In the genomic region with DNA sequence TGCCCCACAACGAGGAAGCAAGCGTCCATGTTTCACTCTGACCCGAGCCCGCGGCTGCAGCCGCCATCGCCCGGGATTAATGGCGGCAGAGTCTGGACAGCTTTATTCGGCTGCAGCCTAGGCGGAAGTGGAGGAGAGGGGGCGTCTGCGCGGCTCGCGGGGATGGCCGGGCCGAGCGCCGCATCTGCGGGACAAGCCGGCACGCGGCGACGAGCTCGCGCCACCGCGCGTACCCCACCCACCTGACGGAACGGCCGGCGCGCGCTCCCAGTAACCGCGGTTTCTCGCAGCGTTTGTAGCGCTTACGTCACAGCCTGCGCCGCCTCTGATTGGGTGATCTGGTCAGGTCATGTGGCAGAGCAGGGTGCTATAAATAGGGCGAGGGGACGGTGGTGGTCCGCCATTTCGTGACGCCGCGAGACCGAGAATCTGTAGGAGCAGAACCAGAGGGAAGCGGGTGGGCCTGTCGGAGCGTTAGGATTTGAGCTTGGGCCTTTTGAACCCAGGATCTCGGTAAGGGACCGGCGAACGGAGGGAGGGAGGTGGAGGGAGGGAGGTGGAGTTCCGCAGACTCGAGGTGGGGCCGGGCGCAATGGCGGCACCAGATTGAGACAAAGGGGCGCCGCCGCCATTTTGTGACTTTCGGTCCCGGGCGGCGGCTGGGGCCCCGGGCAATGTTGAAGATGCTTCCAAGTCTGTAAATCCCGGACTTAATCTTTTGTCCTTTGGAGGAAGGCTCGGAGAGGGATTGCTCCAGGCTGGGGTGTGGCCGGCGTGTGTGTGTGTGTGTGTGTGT, we compare ENCODE assay signal across 8 mouse cellular contexts. TPM values are rescaled to one million over a fixed set of nuclear protein-coding genes. Genes with fewer than 3 reads are reported as not detected.
DNase-seq lines count a peak whose midpoint lies in the region; ATAC-seq lines count a peak whose summit lies in the region.

A gene (plus strand): TSS at position 355 of the 796 bp plus-strand sequence.

- WGBS in forebrain, embryonic 11.5 days: under 1% methylated on average over 77 of the region's 77 CpGs
- under 1% methylated on average over 77 of the region's 77 CpGs for WGBS in heart, embryonic 16.5 days
- under 1% methylated on average over 77 of the region's 77 CpGs for whole genome bisulfite sequencing in liver, embryonic 15.5 days (ENCODE audit: insufficient replicate concordance)
- under 1% methylated on average over 77 of the region's 77 CpGs for WGBS in neural tube, embryonic 12.5 days

- H3K36me3 ChIP-seq in forebrain, embryonic 11.5 days (ENCODE audit: control insufficient read depth, insufficient read depth, low read length): peaks cover 12% of the 10 kb centered on the region; the same call in 1 of the 2 replicates
- peaks cover 13% of the 10 kb centered on the region for H3K36me3 ChIP-seq in heart, embryonic 16.5 days (ENCODE audit: control insufficient read depth, insufficient read depth)
- peaks cover 32% of the 10 kb centered on the region for H3K36me3 ChIP-seq in liver, embryonic 15.5 days (replicated peaks)
- H3K36me3 ChIP-seq in neural tube, embryonic 12.5 days: peaks cover 16% of the 10 kb centered on the region

- peak within 1 kb of the TSS; percentile 98 for H3K27ac ChIP-seq in forebrain, embryonic 11.5 days (ENCODE audit: low read depth, low read length)
- H3K27ac ChIP-seq in heart, embryonic 16.5 days (ENCODE audit: low read length): peak within 1 kb of the TSS; percentile 98
- peak within 1 kb of the TSS; percentile 96 for H3K27ac ChIP-seq in liver, embryonic 15.5 days (replicated peaks)
- peak within 1 kb of the TSS; percentile 93 for H3K27ac ChIP-seq in neural tube, embryonic 12.5 days

- H3K27me3 ChIP-seq in forebrain, embryonic 11.5 days (ENCODE audit: control insufficient read depth, insufficient read depth, low read length): no peaks in the 10 kb centered on the region
- no peaks in the 10 kb centered on the region for H3K27me3 ChIP-seq in heart, embryonic 16.5 days (ENCODE audit: control insufficient read depth, insufficient read depth, low read length)
- H3K27me3 ChIP-seq in liver, embryonic 15.5 days: no peaks in the 10 kb centered on the region
- no peaks in the 10 kb centered on the region for H3K27me3 ChIP-seq in neural tube, embryonic 12.5 days (replicated peaks)

- H3K4me2 ChIP-seq in forebrain, embryonic 11.5 days (ENCODE audit: low read depth, low read length, severe bottlenecking): peak within 1 kb of the TSS; percentile 79
- H3K4me2 ChIP-seq in heart, embryonic 16.5 days (ENCODE audit: low read depth, low read length): peak within 1 kb of the TSS; percentile 98
- H3K4me2 ChIP-seq in liver, embryonic 15.5 days: peak within 1 kb of the TSS; percentile 91
- peak within 1 kb of the TSS; percentile 74 for H3K4me2 ChIP-seq in neural tube, embryonic 12.5 days (replicated peaks)

- H3K9me3 ChIP-seq in forebrain, embryonic 11.5 days (ENCODE audit: control insufficient read depth, low read length): no peaks in the 10 kb centered on the region
- H3K9me3 ChIP-seq in heart, embryonic 16.5 days (replicated peaks; ENCODE audit: control insufficient read depth, low read length): no peaks in the 10 kb centered on the region
- H3K9me3 ChIP-seq in liver, embryonic 15.5 days (replicated peaks): no peaks in the 10 kb centered on the region
- H3K9me3 ChIP-seq in neural tube, embryonic 12.5 days: no peaks in the 10 kb centered on the region

- ATAC-seq in forebrain, embryonic 11.5 days (replicated peaks; ENCODE audit: low FRiP score): peak; percentile 98
- ATAC-seq in heart, embryonic 16.5 days (replicated peaks; ENCODE audit: extremely low read depth, insufficient read depth, low FRiP score): peak; percentile 99
- peak; percentile 89 for ATAC-seq in liver, embryonic 15.5 days (ENCODE audit: insufficient read depth)
- ATAC-seq in neural tube, embryonic 12.5 days (ENCODE audit: low FRiP score, low read depth): peak; percentile 99

- DNase-seq in CD8-positive naive resting alpha-beta T cell, adult 2 months (ENCODE audit: low read depth in 2 of 2, low spot score in 2 of 2): peak; percentile 97 to 98
- DNase-seq in c-Kit-positive CD71-negative TER-119-negative erythroid progenitor cells, embryonic 14.5 days (ENCODE audit: low read depth): peak; percentile 98
- DNase-seq in forebrain, embryonic 11.5 days (ENCODE audit: low spot score): peak; percentile 100
- peak; percentile 99 for DNase-seq in kidney, postnatal 36 days
- DNase-seq in telencephalon, adult 2 months (ENCODE audit: low read depth, low spot score): peak; percentile 95

- peaks cover 3% of the 10 kb centered on the region for H3K4me1 ChIP-seq in forebrain, embryonic 11.5 days (replicated peaks; ENCODE audit: control insufficient read depth, insufficient read depth, low read length)
- peaks cover 20% of the 10 kb centered on the region for H3K4me1 ChIP-seq in heart, embryonic 16.5 days (ENCODE audit: control insufficient read depth, insufficient read depth, low read length)
- peaks cover 43% of the 10 kb centered on the region for H3K4me1 ChIP-seq in liver, embryonic 15.5 days (replicated peaks)
- peaks cover 31% of the 10 kb centered on the region for H3K4me1 ChIP-seq in neural tube, embryonic 12.5 days

- peak within 1 kb of the TSS; percentile 94 for H3K9ac ChIP-seq in forebrain, embryonic 11.5 days (ENCODE audit: low read length)
- peak within 1 kb of the TSS; percentile 99 for H3K9ac ChIP-seq in heart, embryonic 16.5 days (ENCODE audit: low read length)
- H3K9ac ChIP-seq in liver, embryonic 15.5 days: peak within 1 kb of the TSS; percentile 94
- peak within 1 kb of the TSS; percentile 97 for H3K9ac ChIP-seq in neural tube, embryonic 12.5 days

- peak within 1 kb of the TSS; percentile 82 for H3K4me3 ChIP-seq in forebrain, embryonic 11.5 days (ENCODE audit: low read depth, low read length)
- H3K4me3 ChIP-seq in heart, embryonic 16.5 days (ENCODE audit: low read length): peak within 1 kb of the TSS; percentile 83
- peak within 1 kb of the TSS; percentile 90 for H3K4me3 ChIP-seq in liver, embryonic 15.5 days (replicated peaks)
- H3K4me3 ChIP-seq in neural tube, embryonic 12.5 days: peak within 1 kb of the TSS; percentile 66

RNA-seq across cellular contexts. Expression of the gene that starts here (rescaled TPM):
- polyA plus RNA-seq in forebrain, embryonic 11.5 days (2014; fragmentation: Nextera tagmentation; extraction: Ambion mirVana): 823 and 865 TPM in 2 replicates
- 323 and 367 TPM in 2 replicates for polyA plus RNA-seq in heart, embryonic 16.5 days (2015; fragmentation: Nextera tagmentation; extraction: Ambion mirVana)
- polyA plus RNA-seq in liver, embryonic 15.5 days (2015; fragmentation: Nextera tagmentation; extraction: Ambion mirVana): 204 and 215 TPM in 2 replicates
- polyA plus RNA-seq in neural tube, embryonic 12.5 days (2016; fragmentation: Nextera tagmentation; extraction: Ambion mirVana): 642 and 679 TPM in 2 replicates

Comparison
In these comparisons a context has a peak if more than half of its experiments do, and no peak if none do; other contexts are left out.
1. Peak in every context shown above with its lines: DNase-seq, ATAC-seq, H3K4me3 ChIP-seq and H3K27ac ChIP-seq.